Mouse (Mus musculus) kidney, postnatal 36 days (tissue): ENCODE measurements at regions not wholly inside any gene's neighbourhood (a gene's known extent, or its start where the extent isn't known, plus 50 kb on each side); places are given as distances from the start of the nearest gene placed in this dataset.
A peak's percentile ranks its signal among the peaks of the same experiment; 100 is the strongest.

Source experiments
- DNase-seq, 2 experiments: peaks; one replicate each; pipeline ENCODE4 v3.0.0; 2021 to 2022; ENCODE audit warnings: mixed read lengths in 2 of 2

DNA sequence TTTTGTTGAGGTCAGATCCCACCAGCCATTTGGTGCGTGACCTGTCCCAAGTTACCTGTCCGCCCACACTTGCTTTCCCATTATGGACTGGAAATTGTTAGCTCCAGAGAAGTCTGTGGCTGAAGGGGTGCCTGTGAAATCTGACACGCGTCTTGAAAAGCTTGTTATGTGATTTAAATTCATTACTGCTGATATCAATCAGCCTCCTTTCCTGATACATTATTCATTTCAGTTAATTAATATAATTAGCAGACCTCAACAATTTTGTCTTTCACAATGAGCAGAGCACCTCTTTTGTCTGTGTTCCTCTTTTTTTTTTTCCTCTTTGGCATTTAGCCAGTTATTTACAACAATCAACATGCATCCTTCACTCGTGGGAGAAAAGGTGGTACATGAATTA is 58.6 kb upstream of the Grip1 start:
- no peak for DNase-seq

DNA sequence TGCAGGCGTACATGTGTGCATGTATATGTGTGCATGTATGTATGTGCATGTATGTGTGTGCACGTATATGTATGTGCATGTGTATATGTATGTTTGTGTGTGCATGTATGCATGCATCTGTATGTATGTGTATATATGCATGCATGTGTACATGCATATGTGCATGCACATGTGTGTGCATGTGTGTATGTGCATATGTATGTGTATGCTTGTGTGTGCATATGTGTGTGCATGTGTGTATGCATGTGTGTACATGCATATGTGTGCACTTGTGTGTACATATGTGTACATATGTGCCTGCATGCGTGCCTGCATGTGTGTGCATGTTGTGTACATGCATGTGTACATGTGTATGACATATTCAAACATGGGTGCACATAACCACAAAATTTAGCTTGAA is 65.7 kb upstream of the Grip1 start:
- no peak for DNase-seq

DNA sequence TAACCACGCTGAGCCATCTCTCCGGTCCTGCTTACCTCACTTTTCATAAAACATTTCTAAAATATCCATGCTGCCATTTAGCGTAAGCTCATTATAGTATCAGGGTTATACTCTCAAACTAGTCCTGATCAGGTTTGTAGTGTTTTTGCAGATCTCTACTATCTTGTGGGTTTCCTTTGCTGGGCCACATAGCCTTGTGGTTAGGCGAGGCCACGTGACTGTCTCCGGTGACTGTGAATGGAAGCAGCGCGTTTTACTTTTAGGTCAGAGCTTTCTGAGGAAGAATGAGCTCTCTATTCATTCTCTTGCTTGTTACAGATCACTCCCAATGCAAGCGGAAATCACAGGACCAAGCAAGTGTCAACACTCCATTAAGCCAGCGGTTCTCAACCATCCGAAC is 71.4 kb upstream of the Grip1 start:
- no peak for DNase-seq

DNA sequence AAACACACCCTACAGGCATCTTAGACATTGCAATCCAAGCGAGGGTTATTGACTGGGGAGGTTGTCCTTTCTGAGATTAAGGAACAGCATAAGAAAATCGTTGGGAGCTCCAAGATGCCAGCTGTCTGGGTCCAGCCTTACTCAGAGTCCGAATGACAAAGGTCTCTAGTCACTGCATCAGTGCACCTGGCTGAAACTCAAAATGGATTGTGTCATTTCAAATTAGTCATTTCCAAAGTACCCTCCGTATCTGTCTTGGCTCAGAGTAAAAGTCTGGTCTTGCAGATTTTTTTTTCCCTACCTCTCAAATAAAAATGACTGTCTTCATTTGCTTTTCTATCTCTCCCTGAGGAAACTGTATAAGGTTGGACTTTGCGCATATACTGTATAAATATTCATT is 85.1 kb upstream of the Grip1 start:
- DNase-seq = peak; percentile 3 to 14

DNA sequence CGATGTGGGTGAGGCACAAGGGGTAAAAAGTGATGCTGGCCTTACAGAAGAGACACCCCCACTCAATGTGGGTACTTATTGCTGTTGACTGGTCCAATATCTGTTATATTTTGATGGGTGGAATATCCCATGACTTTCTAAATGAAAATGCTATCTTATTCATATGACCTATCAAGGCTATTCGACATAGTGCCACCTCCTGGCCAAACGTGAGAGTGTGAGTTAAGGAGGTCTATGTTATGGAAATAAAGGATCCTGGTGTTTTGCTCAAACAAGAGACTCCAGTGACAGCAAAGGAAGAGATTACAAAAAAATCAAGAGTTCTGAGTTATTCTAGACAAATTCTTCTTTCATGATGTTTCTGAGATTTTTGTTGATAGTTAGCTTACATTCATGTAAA is 90.0 kb upstream of the Grip1 start:
- DNase-seq = peak; percentile 32 to 79

DNA sequence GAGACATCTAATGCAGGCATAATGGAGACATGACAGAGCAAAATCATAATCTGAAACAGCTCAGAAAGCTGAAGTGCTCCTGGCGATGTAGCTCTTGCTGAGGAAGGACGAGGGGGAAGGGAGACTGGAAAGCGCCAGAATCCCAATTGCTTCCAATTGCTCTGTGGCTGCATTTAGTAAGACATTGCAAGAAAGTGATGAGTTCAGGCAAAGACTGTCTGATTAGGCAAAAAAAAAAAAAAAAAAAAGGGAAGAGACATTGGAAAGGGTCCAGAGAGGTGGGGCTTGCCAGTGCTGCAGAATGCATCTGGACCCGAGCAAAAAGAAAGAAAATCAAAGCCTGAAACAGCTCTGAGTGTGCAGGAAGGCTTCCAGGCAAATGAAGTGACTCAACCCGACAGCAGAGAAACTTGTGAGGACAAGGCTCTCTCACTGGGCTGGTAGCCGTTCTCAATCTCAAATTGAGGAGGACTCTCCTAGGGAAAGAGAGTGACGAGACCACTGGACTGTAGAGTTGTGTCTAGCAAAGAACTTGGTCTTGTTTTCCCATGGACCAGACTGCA is 94.8 kb upstream of the Grip1 start:
- DNase-seq = no peak

DNA sequence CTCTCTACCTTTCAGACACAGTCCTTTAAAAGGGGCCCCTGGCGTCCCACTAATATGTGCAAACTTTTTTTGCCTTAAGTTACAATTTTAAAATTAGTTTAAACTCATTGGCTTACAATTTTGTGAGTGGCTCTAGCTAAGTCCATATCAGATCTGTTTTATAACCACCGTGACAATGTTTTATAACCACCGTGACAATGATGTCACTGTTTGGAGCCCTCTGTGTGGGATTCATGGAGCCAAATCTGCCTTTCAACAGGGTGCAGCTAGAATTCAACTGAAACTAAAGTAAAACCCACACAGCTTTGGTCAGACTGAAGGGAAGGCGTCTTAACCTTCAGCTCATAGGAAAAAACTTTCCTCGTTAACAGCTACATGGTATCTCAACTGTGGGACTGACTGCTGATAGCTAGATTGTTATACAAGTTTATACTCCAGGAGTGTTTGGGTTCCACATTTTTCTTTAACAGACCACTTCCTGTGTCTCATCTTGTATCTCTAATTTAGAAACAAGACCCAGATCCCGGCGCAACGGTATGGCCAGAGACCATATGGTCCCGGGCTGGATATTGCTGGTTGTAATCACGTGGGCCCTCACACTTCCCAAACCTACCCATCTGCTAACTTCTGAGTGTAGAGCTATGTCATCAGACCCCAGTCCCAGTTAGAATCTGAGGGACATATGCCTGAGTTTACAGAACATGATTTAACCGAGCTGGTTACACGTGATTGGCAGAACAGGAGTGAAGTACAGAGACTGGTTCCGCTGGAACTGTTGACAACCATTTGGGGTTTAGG is 102.7 kb upstream of the Cand1 start:
- no peak for DNase-seq

DNA sequence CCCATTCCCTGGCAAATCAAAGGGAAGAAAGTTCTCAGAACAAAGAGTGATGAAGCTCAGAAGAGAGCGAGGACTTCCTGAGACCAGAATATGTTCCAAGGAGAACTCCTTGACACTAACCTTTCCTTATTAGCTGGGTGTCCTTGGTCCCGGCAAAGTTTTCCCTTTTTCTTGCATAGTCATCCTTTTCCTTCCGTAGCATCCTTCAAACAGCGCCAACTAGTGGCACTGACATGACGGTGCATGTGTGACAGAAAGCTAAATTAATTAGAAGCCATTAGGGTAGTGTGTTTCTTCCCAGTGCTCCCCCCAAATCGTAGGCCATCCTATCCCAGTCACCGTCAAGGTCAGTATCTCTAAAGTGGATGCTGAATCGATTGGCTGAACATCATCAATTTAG is 100.5 kb upstream of the Cand1 start:
- DNase-seq = no peak

DNA sequence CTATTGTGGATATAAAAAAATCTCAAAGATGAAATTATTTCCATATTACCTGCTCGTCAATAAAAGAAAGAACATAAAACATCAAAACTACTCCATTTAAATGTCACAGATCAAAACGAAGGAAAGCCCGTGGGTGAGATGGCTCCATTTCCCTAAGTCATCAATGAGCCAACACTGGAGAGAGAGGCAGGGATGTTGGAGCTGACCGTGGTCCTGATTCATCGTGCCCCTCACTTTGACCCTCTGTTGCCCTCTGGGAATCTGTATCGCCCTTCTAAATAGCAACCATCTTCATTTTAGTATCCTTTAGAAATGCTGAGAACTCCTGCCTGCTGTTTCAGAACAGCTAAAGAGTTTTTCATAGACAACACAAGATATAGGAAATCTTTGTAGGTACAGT is 87.1 kb upstream of the Cand1 start:
- peak in 1 of 2 experiments; percentile 15 for DNase-seq

DNA sequence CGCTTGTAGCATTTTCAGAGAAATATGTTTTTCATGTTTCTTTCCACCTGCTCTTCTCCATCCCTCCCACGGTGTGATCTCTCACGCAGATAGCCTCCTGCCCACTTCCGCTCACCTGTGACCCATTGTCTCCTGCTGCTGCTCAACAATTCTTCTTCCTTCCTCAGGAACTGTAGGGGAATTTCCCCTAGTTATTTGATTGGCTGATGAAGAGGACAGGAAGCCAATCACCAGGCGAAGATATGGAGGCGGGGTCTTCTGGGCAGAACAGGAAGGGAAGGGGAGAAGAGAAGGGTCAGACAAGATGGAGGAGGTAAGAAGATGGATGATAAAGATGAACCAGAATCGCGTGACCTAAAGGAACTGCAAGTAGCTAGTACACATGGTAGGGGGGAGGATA is 80.1 kb upstream of the Cand1 start:
- no peak for DNase-seq

DNA sequence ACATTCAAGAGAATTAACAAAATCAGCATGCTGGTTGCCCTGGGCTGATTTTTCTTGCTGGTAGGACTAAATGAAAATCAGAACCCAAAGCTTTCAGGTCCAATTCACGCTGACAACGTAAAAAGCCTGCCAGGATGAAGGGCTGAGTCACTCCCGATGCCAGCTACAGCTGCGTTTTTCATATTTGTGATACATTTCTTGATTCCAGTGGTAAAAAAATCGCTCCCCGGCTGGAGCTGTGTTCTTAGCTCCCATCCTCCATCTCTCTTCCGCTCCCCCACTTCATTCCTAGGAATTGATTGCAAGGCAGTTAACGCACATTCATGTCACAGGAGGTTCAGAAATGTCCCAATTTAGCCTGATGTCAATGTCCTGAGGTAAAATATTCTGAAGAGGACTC is 78.6 kb upstream of the Cand1 start:
- DNase-seq = no peak

DNA sequence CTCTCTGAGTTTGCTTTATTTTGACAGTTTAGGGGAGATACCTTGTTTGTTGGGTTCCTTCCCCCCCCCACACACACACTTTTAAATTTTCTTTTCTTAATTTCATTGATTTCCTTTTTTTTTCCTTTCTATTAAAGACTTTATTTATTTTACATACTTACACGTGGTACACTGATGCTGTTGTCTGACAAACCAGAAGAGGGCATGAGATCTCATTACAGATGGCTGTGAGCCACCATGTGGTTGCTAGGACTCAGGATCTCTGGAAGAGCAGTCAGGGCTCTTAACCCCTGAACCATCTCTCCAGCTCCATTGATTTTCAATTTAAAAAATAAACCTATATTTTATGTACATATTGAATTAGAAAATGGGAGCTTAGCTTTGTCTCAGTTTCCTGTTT is 71.7 kb upstream of the Cand1 start:
- DNase-seq = no peak

DNA sequence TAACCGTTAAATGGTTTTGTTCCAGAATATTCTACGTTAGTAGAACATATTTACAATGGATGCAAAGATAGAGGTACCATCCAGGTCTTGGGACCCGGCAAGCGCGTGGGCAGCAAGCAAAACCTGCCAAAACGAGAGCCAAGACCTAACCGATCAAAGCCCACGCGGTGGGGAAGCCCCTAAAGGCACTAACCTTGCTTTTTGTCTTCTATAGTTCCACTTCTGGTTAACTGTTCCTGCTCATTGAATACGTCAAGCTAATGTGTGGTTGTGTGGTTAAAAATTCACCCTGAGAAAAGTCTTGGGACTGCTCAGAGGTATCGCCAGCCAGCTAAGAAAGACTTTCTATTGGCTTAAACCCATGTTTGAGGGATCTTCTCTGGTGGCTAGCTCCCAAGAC is 55.9 kb upstream of the Cand1 start:
- peak; percentile 8 to 43 for DNase-seq

DNA sequence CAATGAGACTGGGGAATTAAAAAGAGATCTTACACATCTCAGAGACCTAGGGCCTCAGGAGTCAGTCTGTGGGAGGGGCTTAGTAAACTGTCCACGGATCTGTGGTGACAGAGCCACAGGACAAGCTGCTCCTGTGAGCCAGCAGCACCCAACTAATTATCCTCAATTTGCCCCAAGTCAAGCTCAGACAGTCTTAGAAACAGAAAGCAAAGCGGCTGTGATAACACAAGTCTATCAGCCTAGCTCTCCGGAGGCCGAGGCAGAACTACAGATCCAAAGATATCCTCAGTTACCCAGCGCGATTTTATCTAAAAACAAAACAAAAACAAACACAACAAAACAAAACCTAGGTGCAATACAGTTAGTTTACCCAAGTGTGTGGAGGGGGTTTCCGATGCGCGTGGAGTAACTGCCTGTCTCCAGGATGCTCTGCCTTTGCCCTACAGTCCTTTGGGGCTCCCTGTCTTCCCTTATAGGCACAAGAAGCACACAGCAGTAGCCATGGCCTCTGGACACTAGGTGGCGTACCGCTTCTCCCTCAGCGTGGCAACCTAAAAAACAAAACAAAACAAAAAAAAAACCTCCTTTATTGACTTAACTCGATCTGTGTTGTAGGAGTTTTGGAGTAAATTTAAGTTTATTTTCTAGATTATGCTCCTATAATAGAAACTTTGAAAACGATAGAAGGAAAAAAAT is 54.7 kb upstream of the Cand1 start:
- peak; percentile 21 to 68 for DNase-seq

DNA sequence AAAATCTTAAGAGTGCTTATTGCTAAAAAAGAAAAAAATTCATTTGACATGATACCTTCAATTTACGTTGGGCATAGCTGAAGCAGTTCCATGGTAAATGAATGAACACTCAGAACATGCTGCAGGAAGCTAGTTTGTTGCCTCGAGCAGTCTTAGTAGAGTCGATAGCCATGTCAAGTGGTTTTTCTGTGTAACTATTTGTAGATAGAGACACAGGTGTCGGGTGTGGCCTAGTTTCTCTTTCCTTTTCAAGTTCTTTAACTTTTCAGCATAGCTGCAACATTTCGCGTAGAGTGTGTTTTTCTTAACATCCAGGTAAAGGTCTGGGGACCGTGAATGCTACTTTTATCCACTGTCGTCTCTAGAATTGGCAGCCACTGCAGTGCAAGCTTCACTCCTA is 53.5 kb upstream of the Cand1 start:
- no peak for DNase-seq
